Mouse (Mus musculus): Measurements from ENCODE around the gene 4930548H24Rik. TPM values are rescaled to one million over a fixed set of nuclear protein-coding genes. Genes with fewer than 3 reads are reported as not detected.
"Not testable (repeated sequence)": the region's sequence is repeated elsewhere in the genome, so short reads cannot be mapped to it uniquely, and the experiment has no call there.

Gene 4930548H24Rik
- polyA plus RNA-seq, 1 experiment, result not detected

DNA sequence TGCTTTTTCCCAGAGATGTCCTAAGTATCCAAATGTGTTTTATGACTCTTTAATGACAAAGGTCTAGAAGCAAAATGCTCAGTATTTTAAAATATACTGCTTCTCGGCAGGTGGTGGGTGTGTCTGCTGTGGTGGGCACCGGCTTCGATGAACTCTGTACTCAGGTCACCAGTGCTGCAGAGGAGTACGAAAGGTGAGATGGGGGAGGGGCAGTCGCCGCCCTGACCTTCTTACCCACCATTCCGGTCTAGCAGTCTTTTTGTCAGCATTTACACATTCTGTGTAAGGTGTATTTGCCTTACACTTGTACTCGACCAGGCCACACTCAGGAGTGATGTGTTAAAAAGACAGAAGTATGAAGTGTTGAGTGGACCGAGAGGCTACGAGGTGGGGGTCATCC lies 19.3 kb downstream of the 4930548H24Rik start:
- no peak for TF ChIP-seq POLR2A (IDR thresholded peaks at IDR 0.05; ENCODE audit: low read depth, low read length)
- TF ChIP-seq CTCF (IDR thresholded peaks at IDR 0.05; ENCODE audit: extremely low read depth, insufficient read depth, insufficient read length, insufficient replicate concordance), result no peak
- H3K4me1 ChIP-seq (ENCODE audit: control insufficient read depth, insufficient read depth, insufficient read length), result no peaks in the 10 kb centered on the region
- DNase-seq (ENCODE audit: low read depth in 1 of 2, low spot score in 2 of 2), result no peak
- 93% methylated on average over 10 of the region's 10 CpGs for WGBS
- H3K36me3 ChIP-seq (ENCODE audit: control insufficient read depth, insufficient read depth, low read length), result peaks cover 37% of the 10 kb centered on the region
- H3K27me3 ChIP-seq (ENCODE audit: control insufficient read depth, insufficient read depth, low read length), result no peaks in the 10 kb centered on the region
- no peak overlapping the region for H3K4me3 ChIP-seq (ENCODE audit: extremely low read depth, insufficient read depth, insufficient read length)
- H3K27ac ChIP-seq (ENCODE audit: insufficient read depth, low read length), result no peak overlapping the region

DNA sequence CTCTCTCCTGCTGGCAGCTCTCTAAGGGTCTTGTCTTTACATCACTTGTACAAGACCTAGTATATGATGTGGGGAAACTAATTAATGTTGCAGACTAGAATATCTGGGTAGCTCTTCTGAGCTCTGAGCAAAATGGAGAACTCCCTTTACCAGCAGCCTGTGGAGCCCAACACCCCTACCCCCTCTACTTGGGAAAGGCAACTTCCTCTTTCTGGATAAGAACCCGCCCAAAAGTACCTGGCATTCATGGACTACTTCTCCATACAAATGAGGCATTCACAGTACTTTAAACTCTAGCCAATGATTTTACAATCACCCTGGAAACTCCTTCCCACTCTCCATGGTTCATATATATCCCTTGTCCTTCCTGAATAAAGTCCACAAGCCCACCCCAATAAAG lies 26.9 kb downstream of the 4930548H24Rik start:
- TF ChIP-seq CTCF (IDR thresholded peaks at IDR 0.05; ENCODE audit: extremely low read depth, insufficient read depth, insufficient read length, insufficient replicate concordance) (no peak), POLR2A (IDR thresholded peaks at IDR 0.05; ENCODE audit: low read depth, low read length) (no peak)
- Histone ChIP-seq H3K36me3 (ENCODE audit: control insufficient read depth, insufficient read depth, low read length) (peaks cover 28% of the 10 kb centered on the region), H3K4me3 (ENCODE audit: extremely low read depth, insufficient read depth, insufficient read length) (no peak overlapping the region), H3K27ac (ENCODE audit: insufficient read depth, low read length) (no peak overlapping the region), H3K27me3 (ENCODE audit: control insufficient read depth, insufficient read depth, low read length) (no peaks in the 10 kb centered on the region), H3K4me1 (ENCODE audit: control insufficient read depth, insufficient read depth, insufficient read length) (no peaks in the 10 kb centered on the region)
- WGBS, result 27% methylated on average over 1 of the region's 1 CpGs
- DNase-seq (ENCODE audit: low read depth in 1 of 2, low spot score in 2 of 2), result no peak

DNA sequence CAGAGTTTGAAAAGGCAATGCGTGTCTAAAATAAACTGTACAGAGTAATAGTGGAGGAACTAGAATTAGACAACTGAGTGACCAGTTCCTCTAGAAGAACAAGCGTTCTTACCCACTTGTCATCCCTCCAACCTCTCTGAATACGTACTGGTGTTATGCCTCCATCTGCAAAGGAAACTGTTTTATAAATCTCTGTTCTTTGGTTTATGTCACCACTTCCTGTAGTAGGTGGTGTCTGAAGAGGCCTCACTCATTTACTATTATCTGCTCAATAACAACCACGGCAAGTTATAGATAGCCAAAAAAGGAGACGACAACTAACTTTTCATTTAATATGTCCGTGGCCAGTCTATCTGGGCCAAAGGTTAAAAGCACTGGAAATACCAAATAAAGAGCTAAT lies 35.0 kb downstream of the 4930548H24Rik start:
- 73% methylated on average over 6 of the region's 6 CpGs for WGBS
- peaks cover 29% of the 10 kb centered on the region for H3K36me3 ChIP-seq (ENCODE audit: control insufficient read depth, insufficient read depth, low read length)

DNA sequence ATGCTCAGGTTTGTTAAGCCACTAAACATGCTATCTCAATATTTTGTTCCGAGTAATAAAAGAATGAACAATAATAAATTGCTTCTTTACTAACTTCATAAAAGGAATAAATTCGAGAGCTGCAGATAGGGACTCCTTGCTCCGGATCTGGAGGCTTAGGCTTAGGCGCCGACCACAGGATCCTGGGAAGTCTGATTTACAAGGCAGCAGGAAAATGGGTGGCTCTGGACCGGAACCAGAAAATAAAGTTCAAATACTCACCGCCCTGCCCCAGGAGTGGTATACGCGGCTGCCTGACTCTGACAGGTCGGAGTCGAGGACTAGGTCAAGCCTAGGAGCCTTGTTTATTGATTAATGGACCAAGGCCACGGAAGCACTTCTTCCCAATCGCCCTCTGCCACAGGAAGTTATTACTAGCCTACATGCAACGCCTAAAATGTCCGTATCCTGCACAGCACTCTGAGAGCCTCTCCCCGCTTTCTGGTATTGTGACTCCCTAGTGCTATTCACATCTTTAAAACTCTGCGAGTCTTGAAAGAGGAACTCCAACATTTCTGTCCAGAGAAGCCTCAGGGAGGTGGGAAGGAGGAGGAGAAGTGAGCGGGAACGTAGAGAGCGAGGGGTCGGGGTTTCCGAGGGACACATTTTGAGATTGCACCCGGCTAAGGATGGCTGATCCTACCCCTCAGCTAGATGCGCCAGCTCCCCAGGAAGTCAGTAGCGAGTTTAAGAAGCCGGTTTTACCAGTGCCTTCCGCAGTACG lies 41.0 kb downstream of the 4930548H24Rik start, which contains the start of gene Slc4a1ap:
Gene Slc4a1ap (plus strand): TSS at position 642 of the 763 bp plus-strand sequence.
- peak; percentile 59 to 85 for DNase-seq (ENCODE audit: low read depth in 1 of 2, low spot score in 2 of 2)
- Histone ChIP-seq H3K27ac (ENCODE audit: insufficient read depth, low read length) (peak within 1 kb of the TSS; percentile 75), H3K27me3 (ENCODE audit: control insufficient read depth, insufficient read depth, low read length) (no peaks in the 10 kb centered on the region), H3K4me1 (ENCODE audit: control insufficient read depth, insufficient read depth, insufficient read length) (peaks cover 5% of the 10 kb centered on the region; the same call in 1 of the 2 replicates), H3K4me3 (ENCODE audit: extremely low read depth, insufficient read depth, insufficient read length) (peak within 1 kb of the TSS; percentile 83), H3K36me3 (ENCODE audit: control insufficient read depth, insufficient read depth, low read length) (peaks cover 12% of the 10 kb centered on the region)
- WGBS, result under 1% methylated on average over 28 of the region's 28 CpGs
- TF ChIP-seq CTCF (IDR thresholded peaks at IDR 0.05; ENCODE audit: extremely low read depth, insufficient read depth, insufficient read length, insufficient replicate concordance), result no peak
- TF ChIP-seq POLR2A (IDR thresholded peaks at IDR 0.05; ENCODE audit: low read depth, low read length), result peak; percentile 47; the same call in 1 of the 2 replicates

More for the DNA sequence above, 35.0 kb downstream of the 4930548H24Rik start:
- Histone ChIP-seq H3K27me3 (ENCODE audit: control insufficient read depth, insufficient read depth, low read length) (no peaks in the 10 kb centered on the region), H3K4me3 (ENCODE audit: extremely low read depth, insufficient read depth, insufficient read length) (no peak overlapping the region), H3K27ac (ENCODE audit: insufficient read depth, low read length) (no peak overlapping the region), H3K4me1 (ENCODE audit: control insufficient read depth, insufficient read depth, insufficient read length) (no peaks in the 10 kb centered on the region)
- no peak for TF ChIP-seq CTCF (IDR thresholded peaks at IDR 0.05; ENCODE audit: extremely low read depth, insufficient read depth, insufficient read length, insufficient replicate concordance)
- no peak for TF ChIP-seq POLR2A (IDR thresholded peaks at IDR 0.05; ENCODE audit: low read depth, low read length)
- no peak for DNase-seq (ENCODE audit: low read depth in 1 of 2, low spot score in 2 of 2)

DNA sequence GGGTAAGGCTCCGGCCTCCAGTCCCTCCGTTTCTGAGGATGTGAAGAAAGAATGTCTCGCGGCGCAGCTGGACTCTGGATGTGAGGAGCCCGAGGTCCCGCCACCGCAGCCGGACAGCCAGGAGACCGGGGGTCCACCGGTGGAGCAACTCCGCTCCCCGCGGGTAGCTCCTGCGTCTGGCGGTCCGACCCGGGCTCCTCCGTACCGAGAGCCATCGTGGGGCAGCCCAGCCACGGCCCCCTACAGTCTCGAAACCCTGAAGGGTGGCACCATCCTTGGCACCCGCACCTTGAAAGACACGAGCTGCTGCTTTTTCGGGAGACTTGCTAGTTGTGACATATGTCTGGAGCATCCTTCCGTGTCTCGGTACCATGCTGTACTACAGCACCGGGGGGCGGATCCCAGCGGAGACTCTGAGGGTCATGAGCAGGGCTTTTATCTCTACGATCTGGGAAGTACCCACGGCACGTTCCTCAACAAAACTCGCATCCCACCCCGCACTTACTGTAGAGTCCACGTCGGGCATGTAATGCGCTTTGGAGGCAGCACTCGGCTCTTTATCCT lies 41.7 kb downstream of the 4930548H24Rik start:
- Histone ChIP-seq H3K4me1 (ENCODE audit: control insufficient read depth, insufficient read depth, insufficient read length) (peaks cover 5% of the 10 kb centered on the region; the same call in 1 of the 2 replicates), H3K4me3 (ENCODE audit: extremely low read depth, insufficient read depth, insufficient read length) (peak overlapping the region; percentile 83), H3K27me3 (ENCODE audit: control insufficient read depth, insufficient read depth, low read length) (no peaks in the 10 kb centered on the region), H3K36me3 (ENCODE audit: control insufficient read depth, insufficient read depth, low read length) (peaks cover 18% of the 10 kb centered on the region), H3K27ac (ENCODE audit: insufficient read depth, low read length) (peak overlapping the region; percentile 31; the same call in 1 of the 2 replicates)
- DNase-seq (ENCODE audit: low read depth in 1 of 2, low spot score in 2 of 2), result no peak
- 3% methylated on average over 40 of the region's 40 CpGs for WGBS
- TF ChIP-seq CTCF (IDR thresholded peaks at IDR 0.05; ENCODE audit: extremely low read depth, insufficient read depth, insufficient read length, insufficient replicate concordance) (no peak), POLR2A (IDR thresholded peaks at IDR 0.05; ENCODE audit: low read depth, low read length) (no peak)

DNA sequence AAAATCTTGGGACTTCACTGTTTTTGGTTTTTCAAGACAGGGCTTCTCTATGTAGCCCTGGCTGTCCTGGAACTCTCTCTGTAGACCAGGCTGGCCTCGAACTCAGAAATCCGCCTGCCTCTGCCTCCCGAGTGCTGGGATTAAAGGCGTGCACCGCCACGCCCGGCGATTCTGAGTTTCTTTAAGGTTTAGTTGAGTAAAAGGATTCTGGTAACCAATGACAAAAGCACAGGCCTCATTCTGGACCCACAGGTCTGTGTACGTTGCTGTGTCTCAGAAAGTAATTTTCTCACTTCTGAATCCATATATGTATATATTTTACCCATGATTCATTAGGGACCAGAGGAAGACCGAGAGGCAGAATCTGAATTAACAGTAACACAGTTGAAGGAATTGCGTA lies 42.2 kb downstream of the 4930548H24Rik start, which contains the start of gene Supt7l:
Gene Supt7l (minus strand): TSS at position 101 of the 400 bp plus-strand sequence.
- 83% methylated on average over 11 of the region's 11 CpGs for WGBS
- not testable (repeated sequence) for H3K27me3 ChIP-seq (ENCODE audit: control insufficient read depth, insufficient read depth, low read length); H3K4me1 ChIP-seq (ENCODE audit: control insufficient read depth, insufficient read depth, insufficient read length); DNase-seq (ENCODE audit: low read depth in 1 of 2, low spot score in 2 of 2)
- Histone ChIP-seq H3K4me3 (ENCODE audit: extremely low read depth, insufficient read depth, insufficient read length) (peak within 1 kb of the TSS; percentile 83), H3K27ac (ENCODE audit: insufficient read depth, low read length) (peak within 1 kb of the TSS; percentile 75), H3K36me3 (ENCODE audit: control insufficient read depth, insufficient read depth, low read length) (peaks cover 19% of the 10 kb centered on the region)

DNA sequence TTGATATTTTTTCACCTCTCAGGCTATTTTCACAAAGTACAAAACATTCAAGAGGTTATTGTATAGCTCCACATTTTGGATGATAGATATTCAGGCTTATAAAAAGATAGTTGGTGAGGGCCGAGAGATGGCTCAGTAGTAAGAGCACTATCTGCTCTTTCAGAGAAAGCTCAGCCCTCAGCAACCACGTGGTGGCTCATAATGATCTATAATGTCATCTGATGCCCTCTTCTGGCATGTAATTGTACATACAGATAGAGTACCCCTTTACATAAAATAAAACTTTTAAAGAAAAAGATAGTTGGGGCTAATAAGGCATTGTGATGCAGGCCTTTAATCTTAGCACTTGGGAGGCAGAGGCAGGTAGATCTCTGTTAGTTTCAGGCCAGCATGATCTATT lies 43.0 kb downstream of the 4930548H24Rik start:
- peaks cover 5% of the 10 kb centered on the region; the same call in 1 of the 2 replicates for H3K4me1 ChIP-seq (ENCODE audit: control insufficient read depth, insufficient read depth, insufficient read length)
- no peak overlapping the region for H3K27ac ChIP-seq (ENCODE audit: insufficient read depth, low read length)
- H3K4me3 ChIP-seq (ENCODE audit: extremely low read depth, insufficient read depth, insufficient read length), result no peak overlapping the region
- TF ChIP-seq POLR2A (IDR thresholded peaks at IDR 0.05; ENCODE audit: low read depth, low read length) (no peak), CTCF (IDR thresholded peaks at IDR 0.05; ENCODE audit: extremely low read depth, insufficient read depth, insufficient read length, insufficient replicate concordance) (no peak)
- peak in 1 of 2 experiments; percentile 9 for DNase-seq (ENCODE audit: low read depth in 1 of 2, low spot score in 2 of 2)
- H3K36me3 ChIP-seq (ENCODE audit: control insufficient read depth, insufficient read depth, low read length), result peaks cover 23% of the 10 kb centered on the region
- no peaks in the 10 kb centered on the region for H3K27me3 ChIP-seq (ENCODE audit: control insufficient read depth, insufficient read depth, low read length)
- WGBS, result 32% methylated on average over 2 of the region's 2 CpGs
